ENCODE assay signal across 1 mouse cellular context in the genomic region with DNA sequence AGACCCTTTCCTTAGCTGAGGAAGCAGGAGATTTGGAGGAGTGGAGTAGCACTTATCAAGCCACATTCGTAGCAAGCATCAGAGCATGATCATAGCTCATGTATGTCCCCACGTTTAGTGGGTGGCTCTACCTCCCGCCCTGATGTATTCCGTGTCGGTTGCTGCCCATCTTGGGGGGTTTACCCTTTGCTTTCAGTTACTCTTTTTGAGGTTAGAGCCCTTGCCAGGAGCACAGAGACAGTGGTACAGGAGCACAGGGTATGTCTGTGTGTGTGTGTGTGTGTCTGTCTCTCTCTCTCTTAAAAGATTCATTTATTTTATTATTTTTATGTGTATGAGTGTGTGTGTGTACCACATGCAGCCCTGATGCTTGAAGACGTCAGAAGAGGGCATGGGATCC.
A peak's percentile ranks its signal among the peaks of the same experiment; 100 is the strongest.
TF ChIP-seq lines count a peak whose summit lies in the region.

No protein-coding gene starts in this region.

TF ChIP-seq in MEL, 35 proteins besides CTCF, POLR2A, EP300 and RAD21:
- 0 out of 2 replicates have a peak, but pooled peaks have one; percentile 9 for TF ChIP-seq MAZ (IDR thresholded peaks at IDR 0.05; ENCODE audit: low read depth, low read length)
- no peak for TF ChIP-seq SIN3A (IDR thresholded peaks at IDR 0.05; ENCODE audit: low read length)
